Mouse (Mus musculus): Measurements from ENCODE around the gene Ttll8. TPM values are rescaled to one million over a fixed set of nuclear protein-coding genes. Genes with fewer than 3 reads are reported as not detected.
A peak's percentile ranks its signal among the peaks of the same experiment; 100 is the strongest.

Gene Ttll8
- total RNA-seq, 2 experiments from 2014 or later, result not detected

DNA sequence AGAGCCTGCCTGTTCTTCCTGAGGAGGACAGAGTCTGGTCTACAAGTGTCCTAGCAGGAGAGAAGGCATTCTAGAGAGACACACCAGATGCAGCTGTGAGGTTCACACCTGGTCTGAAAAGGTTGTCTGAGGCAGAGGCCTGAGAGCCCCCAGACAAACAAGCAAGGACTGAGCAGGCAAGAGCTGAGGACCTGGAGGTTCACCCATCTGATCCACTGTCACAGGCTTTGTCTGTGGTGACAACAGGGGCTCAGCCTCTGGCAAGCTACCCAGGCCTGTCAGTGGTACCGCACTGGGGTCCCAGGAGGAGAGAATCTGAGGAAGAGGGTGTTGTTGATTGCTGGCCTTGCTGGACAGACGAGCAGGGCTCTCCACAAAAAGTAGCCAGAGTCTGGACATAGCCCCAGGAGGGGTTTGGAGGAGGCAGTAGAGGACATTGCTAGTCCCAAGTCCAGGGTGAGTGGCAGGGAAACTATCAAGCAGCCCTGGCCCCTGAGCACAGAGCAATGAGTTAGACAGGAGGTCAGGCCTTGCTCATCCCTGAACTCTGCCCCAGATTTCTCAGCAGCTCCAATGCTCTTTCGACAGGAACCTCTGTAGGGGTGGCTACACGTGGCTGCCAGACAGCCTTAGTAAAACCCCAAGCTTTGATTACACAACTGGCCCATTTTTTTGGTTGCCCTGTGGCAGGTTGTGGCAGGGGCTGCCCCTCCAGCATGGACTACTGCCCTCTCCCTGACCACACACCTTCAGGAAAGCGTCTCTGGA, 83.6 kb downstream of the Ttll8 start:
- TF ChIP-seq CTCF (IDR thresholded peaks at IDR 0.05), result no peak
- no peak for DNase-seq
- Histone ChIP-seq H3K27ac (peak overlapping the region; percentile 68), H3K4me3 (no peak overlapping the region)
- intact Hi-C loops (cut with DNase I), result no loop called here

- no peak for TF ChIP-seq CTCF (IDR thresholded peaks at IDR 0.05)
- DNase-seq, result no peak
- Histone ChIP-seq H3K27ac (peak overlapping the region; percentile 100), H3K4me3 (peak overlapping the region; percentile 82)
- intact Hi-C loops (cut with DNase I), result no loop called here
Observed at GRCm38 (mm10) chr15:88868024-88868742, 86.0 kb downstream of the Ttll8 start.

DNA sequence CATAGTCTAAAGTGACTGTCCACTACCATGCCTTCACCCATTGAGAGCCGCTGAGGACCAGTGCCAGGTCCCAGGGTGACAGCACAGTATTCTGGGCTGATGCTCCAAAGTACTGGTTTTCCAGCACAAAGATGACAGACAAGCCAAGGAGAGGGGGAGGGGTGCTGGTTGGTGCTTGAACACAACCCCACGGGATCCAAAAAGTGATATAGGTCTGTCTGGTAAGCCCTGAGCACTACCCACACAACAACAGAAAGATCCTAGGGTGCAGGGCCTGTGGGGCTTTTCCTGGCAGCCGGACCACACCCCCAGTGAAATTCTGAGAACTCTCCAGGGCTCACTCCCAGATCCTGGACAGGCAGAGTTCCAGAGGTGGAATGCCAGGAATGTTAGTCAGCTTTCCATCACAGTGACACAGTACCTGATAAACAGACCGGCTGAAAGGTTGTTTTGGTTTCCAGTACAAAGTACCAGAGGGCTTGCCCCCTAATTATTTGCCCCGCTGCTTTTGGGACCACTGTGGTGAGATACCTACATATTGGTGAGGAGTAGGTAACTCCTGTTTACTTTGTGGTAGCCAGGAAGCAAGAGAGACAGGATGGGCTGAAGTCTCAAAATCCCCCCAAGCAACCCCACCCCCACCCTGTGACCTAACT, 86.7 kb downstream of the Ttll8 start:
- DNase-seq, result peak; percentile 63
- intact Hi-C loops (cut with DNase I), result no loop called here
- H3K4me3 ChIP-seq, result peak overlapping the region; percentile 82
- no peak for TF ChIP-seq CTCF (IDR thresholded peaks at IDR 0.05)
- H3K27ac ChIP-seq, result peak overlapping the region; percentile 100

DNA sequence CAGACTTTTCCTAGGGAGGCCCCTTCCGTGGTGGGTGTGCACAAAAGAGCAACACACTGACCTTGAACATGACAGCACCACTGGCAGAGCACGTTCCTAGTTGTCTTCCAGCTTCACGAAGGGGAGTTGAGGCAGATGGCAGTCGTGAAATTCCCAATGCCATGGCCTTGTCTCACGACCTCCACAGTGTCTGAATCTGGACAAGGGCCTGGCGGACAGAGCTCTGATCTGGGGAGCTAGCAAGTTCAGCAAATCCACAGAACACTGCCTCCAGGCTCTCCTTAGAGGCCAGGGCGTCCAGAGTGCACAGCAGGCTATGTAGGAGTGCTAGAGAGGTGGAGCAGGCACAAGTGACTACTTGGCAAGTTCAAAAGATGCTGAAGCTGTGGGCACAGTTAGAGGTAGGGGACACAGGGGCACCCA, 87.3 kb downstream of the Ttll8 start:
- no peak for TF ChIP-seq CTCF (IDR thresholded peaks at IDR 0.05)
- Histone ChIP-seq H3K27ac (peak overlapping the region; percentile 100), H3K4me3 (peak overlapping the region; percentile 82)
- intact Hi-C loops (cut with DNase I), result no loop called here
- DNase-seq, result no peak

- intact Hi-C loops (cut with DNase I), result no loop called here
- DNase-seq, result no peak
- no peak for TF ChIP-seq CTCF (IDR thresholded peaks at IDR 0.05)
- H3K4me3 ChIP-seq, result peak overlapping the region; percentile 82
- H3K27ac ChIP-seq, result peak overlapping the region; percentile 100
Observed at GRCm38 (mm10) chr15:88865888-88866695, 88.1 kb downstream of the Ttll8 start.

- Histone ChIP-seq H3K27ac (peak overlapping the region; percentile 100), H3K4me3 (peak overlapping the region; percentile 82)
- no peak for DNase-seq
- intact Hi-C loops (cut with DNase I), result no loop called here
- no peak for TF ChIP-seq CTCF (IDR thresholded peaks at IDR 0.05)
Observed at GRCm38 (mm10) chr15:88865061-88865460, 89.2 kb downstream of the Ttll8 start.

DNA sequence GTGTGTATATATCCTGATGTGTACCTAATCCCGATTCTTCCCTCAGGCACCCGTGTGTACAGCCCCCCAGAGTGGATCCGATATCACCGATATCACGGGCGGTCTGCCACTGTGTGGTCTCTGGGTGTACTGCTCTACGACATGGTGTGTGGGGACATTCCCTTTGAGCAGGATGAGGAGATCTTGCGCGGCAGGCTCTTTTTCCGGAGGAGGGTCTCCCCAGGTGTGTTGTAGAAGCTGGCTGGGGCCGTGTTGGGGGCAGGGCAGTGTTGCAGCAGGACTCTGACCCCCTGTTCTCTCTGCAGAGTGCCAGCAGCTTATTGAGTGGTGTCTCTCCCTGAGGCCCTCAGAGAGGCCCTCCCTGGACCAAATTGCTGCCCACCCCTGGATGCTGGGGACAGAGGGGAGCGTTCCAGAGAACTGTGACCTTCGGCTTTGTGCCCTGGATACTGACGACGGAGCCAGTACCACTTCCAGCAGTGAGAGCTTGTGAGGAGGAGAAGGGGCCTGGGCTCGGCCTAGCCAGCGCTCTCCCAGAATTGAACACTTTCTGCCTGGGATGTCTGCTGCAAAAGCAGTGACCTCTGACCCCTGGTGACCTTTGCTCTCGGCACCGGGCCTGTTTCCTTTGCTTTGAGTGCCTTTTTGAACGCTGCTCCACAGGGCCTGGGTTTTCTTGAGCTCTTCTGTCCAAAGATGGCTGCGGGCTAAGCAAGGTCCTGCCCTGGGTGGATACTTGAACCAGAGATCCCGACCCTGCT, 89.8 kb downstream of the Ttll8 start:
- peak overlapping the region; percentile 82 for H3K4me3 ChIP-seq
- peak; percentile 55 for DNase-seq
- TF ChIP-seq CTCF (IDR thresholded peaks at IDR 0.05), result peak; percentile 27; the same call in 1 of the 2 replicates
- peak overlapping the region; percentile 100 for H3K27ac ChIP-seq
- intact Hi-C loops (cut with DNase I), result loop anchor here (1.0 kb wide), 1 partner anchor 25 kb away; no protein-coding TSS in a partner anchor

- no peak for TF ChIP-seq CTCF (IDR thresholded peaks at IDR 0.05)
- Histone ChIP-seq H3K27ac (peak overlapping the region; percentile 100), H3K4me3 (peak overlapping the region; percentile 82)
- intact Hi-C loops (cut with DNase I), result loop anchor here (1.0 kb wide), 1 partner anchor 24 kb away; no protein-coding TSS in a partner anchor
- DNase-seq, result peak; percentile 95
Observed at GRCm38 (mm10) chr15:88863695-88864231, 90.5 kb downstream of the Ttll8 start.

DNA sequence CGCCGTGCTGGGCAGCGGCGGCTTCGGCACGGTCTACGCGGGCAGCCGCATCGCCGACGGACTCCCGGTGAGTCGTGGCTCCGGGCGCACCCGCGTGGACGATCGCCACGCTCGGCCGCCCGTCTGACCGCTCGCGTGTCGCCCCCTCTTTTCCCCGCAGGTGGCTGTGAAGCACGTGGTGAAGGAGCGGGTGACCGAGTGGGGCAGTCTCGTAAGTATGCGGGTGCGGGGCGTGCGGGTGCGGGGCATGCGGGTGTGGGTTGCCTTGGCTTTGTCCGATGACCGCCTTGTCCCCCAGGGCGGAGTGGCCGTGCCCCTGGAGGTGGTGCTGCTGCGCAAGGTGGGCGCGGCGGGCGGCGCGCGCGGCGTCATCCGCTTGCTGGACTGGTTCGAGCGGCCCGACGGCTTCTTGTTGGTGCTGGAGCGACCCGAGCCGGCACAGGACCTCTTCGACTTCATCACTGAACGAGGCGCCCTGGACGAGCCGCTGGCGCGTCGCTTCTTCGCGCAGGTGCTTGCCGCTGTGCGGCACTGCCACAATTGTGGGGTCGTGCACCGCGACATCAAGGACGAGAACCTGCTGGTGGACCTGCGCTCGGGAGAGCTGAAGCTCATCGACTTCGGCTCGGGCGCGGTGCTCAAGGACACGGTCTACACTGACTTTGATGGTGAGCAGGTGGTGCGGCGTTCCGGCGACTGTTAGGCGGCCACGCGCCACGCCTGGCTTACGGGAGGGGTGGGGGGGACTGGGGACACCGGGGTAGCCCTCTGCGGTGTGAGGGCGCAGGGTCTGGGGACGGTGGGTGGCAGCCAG, 91.1 kb downstream of the Ttll8 start:
- peak; percentile 73 for DNase-seq
- no peak for TF ChIP-seq CTCF (IDR thresholded peaks at IDR 0.05)
- Histone ChIP-seq H3K27ac (peak overlapping the region; percentile 100), H3K4me3 (peak overlapping the region; percentile 82)
- intact Hi-C loops (cut with DNase I), result no loop called here
